Mouse (Mus musculus) left cerebral cortex, postnatal 25 days (tissue): ENCODE measurements around the gene Zdhhc3. TPM values are rescaled to one million over a fixed set of nuclear protein-coding genes. Genes with fewer than 3 reads are reported as not detected.

Source experiments
- DNase-seq, 2 experiments: peaks; one replicate each; pipeline ENCODE4 v3.0.0; 2022; ENCODE audit warnings: low spot score in 2 of 2, mixed read lengths in 1 of 2
- intact Hi-C: fragments of 180-260 bp; cut with DNase I; formaldehyde crosslinking; loops from one replicate; pipeline ENCODE4 v1.15.1; 2025
- total RNA-seq, 2 experiments: library from RNA; stranded (reverse); gene quantifications; 2 replicates each; pipeline ENCODE4 v1.2.3; 2021

Gene Zdhhc3
- total RNA-seq, 2 experiments from 2014 or later, result 67.1 to 68.9 TPM

GRCm38 (mm10) chr9:123031496-123032246 lies 81.3 kb downstream of the Zdhhc3 start:
- no peak for DNase-seq
- intact Hi-C loops, result no loop called here

- intact Hi-C loops, result loop anchor here (5.0 kb wide), 1 partner anchor 88 kb away; the partner anchor contains the start of genes Exosc7 and Zdhhc3
Observed at GRCm38 (mm10) chr9:123024201-123024600, 88.8 kb downstream of the Zdhhc3 start.

GRCm38 (mm10) chr9:123021636-123022379 lies 91.2 kb downstream of the Zdhhc3 start:
- intact Hi-C loops, result loop anchor here (2.0 to 5.0 kb wide), 2 partner anchors 71 to 90 kb away; partner anchors contain the start of genes 1110059G10Rik, Exosc7, Kif15 and Zdhhc3
- DNase-seq, result peak; percentile 23 to 28

More at GRCm38 (mm10) chr9:123024201-123024600, 88.8 kb downstream of the Zdhhc3 start:
- DNase-seq, result no peak

- intact Hi-C loops, result loop anchor here (2.0 to 5.0 kb wide), 2 partner anchors 70 to 91 kb away; partner anchors contain the start of genes 1110059G10Rik, Exosc7, Kif15 and Zdhhc3
- peak; percentile 89 to 90 for DNase-seq
Observed at GRCm38 (mm10) chr9:123020995-123021631, 91.9 kb downstream of the Zdhhc3 start, which contains the start of gene Tmem42. Tmem42 (plus strand) TSS chr9:123021326.

Other genes with a start within 250 kb of the Zdhhc3 start
- 100 to 1,000 TPM; 151 to 172 TPM for gene Zfp445, start 247.2 kb downstream of the Zdhhc3 start, total RNA-seq
- gene Zkscan7, start 227.5 kb downstream of the Zdhhc3 start, total RNA-seq, result 1 to 10 TPM; 4.1 to 5.0 TPM
- gene Zfp105, start 190.1 kb downstream of the Zdhhc3 start, total RNA-seq, result 1 to 10 TPM; 7.0 to 7.2 TPM
- 10 to 100 TPM; 20.9 to 22.5 TPM for gene 1110059G10Rik, start 162.2 kb downstream of the Zdhhc3 start, total RNA-seq
- gene Kif15, start 162.2 kb downstream of the Zdhhc3 start, total RNA-seq, result under 1 TPM; 0.46 to 0.48 TPM
- 10 to 100 TPM; 23.0 to 31.4 TPM for gene Tmem42, start 91.9 kb downstream of the Zdhhc3 start, total RNA-seq
- 1 to 10 TPM; 1.3 to 2.2 TPM for gene Tgm4, start 78.5 kb downstream of the Zdhhc3 start, total RNA-seq
- gene Exosc7, start within 50 bp of the Zdhhc3 start, total RNA-seq, result 10 to 100 TPM; 39.3 to 43.1 TPM
- gene Clec3b, start 37.7 kb upstream of the Zdhhc3 start, total RNA-seq, result 1 to 10 TPM; 3.6 to 3.7 TPM
- under 1 TPM; 0.11 to 0.23 TPM for gene Cdcp1, start 102.8 kb upstream of the Zdhhc3 start, total RNA-seq
- gene Tmem158, start 147.6 kb upstream of the Zdhhc3 start, total RNA-seq, result 10 to 100 TPM; 56.5 to 75.0 TPM